Mouse (Mus musculus) T-helper 2 cell (primary cell): ENCODE data around the gene Gm15107.

Experiments used
- in situ Hi-C: fragments of 300-600 bp; cut with MboI, MseI; formaldehyde crosslinking; loops from one replicate; pipeline ENCODE4 v1.15.1; 2025; ENCODE audit warnings: high pct_unique_total_duplicates

The Gm15107 gene

GRCm38 (mm10) chrX:148180424-148180823 lies at the start of gene Gm15107:
Gene Gm15107 (plus strand): TSS chrX:148180724.
- in situ Hi-C loops, result loop anchor here (25.0 kb wide), 1 partner anchor 1757 kb away; the partner anchor contains the start of gene Gm15091
